Mouse (Mus musculus): ENCODE measurements at regions not wholly inside any gene's neighbourhood (a gene's known extent, or its start where the extent isn't known, plus 50 kb on each side); places are given as distances from the start of the nearest gene placed in this dataset.

- no peak for DNase-seq (ENCODE audit: low spot score in 2 of 2)
Measured at GRCm38 (mm10) chr12:25234636-25235035, 137.7 kb upstream of the Id2 start.

GRCm38 (mm10) chr12:25233027-25233535 is 136.1 kb upstream of the Id2 start:
- DNase-seq (ENCODE audit: low spot score in 2 of 2), result no peak

- no peak for DNase-seq (ENCODE audit: low spot score in 2 of 2)
Measured at GRCm38 (mm10) chr12:25232358-25233026, 135.6 kb upstream of the Id2 start.

GRCm38 (mm10) chr12:25228708-25229107 is 131.8 kb upstream of the Id2 start:
- no peak for DNase-seq (ENCODE audit: low spot score in 2 of 2)

GRCm38 (mm10) chr12:25227736-25228135 is 130.8 kb upstream of the Id2 start:
- no peak for DNase-seq (ENCODE audit: low spot score in 2 of 2)

- no peak for DNase-seq (ENCODE audit: low spot score in 2 of 2)
Measured at GRCm38 (mm10) chr12:25224644-25225043, 127.7 kb upstream of the Id2 start.

- DNase-seq (ENCODE audit: low spot score in 2 of 2), result no peak
Measured at GRCm38 (mm10) chr12:25224201-25224600, 127.3 kb upstream of the Id2 start.

- no peak for DNase-seq (ENCODE audit: low spot score in 2 of 2)
Measured at GRCm38 (mm10) chr12:25223539-25223938, 126.6 kb upstream of the Id2 start.

GRCm38 (mm10) chr12:25220780-25221106 is 123.8 kb upstream of the Id2 start:
- no peak for DNase-seq (ENCODE audit: low spot score in 2 of 2)

GRCm38 (mm10) chr12:25220096-25220779 is 123.3 kb upstream of the Id2 start:
- DNase-seq (ENCODE audit: low spot score in 2 of 2), result no peak

- DNase-seq (ENCODE audit: low spot score in 2 of 2), result no peak
Measured at GRCm38 (mm10) chr12:25219546-25219945, 122.6 kb upstream of the Id2 start.

GRCm38 (mm10) chr12:25216792-25217516 is 120.0 kb upstream of the Id2 start:
- no peak for DNase-seq (ENCODE audit: low spot score in 2 of 2)

- no peak for DNase-seq (ENCODE audit: low spot score in 2 of 2)
Measured at GRCm38 (mm10) chr12:25215266-25215665, 118.3 kb upstream of the Id2 start.

- no peak for DNase-seq (ENCODE audit: low spot score in 2 of 2)
Measured at GRCm38 (mm10) chr12:25213782-25214478, 117.0 kb upstream of the Id2 start.

GRCm38 (mm10) chr12:25211331-25211730 is 114.4 kb upstream of the Id2 start:
- no peak for DNase-seq (ENCODE audit: low spot score in 2 of 2)

GRCm38 (mm10) chr12:25210597-25210996 is 113.7 kb upstream of the Id2 start:
- DNase-seq (ENCODE audit: low spot score in 2 of 2), result no peak

GRCm38 (mm10) chr12:25209333-25209728 is 112.4 kb upstream of the Id2 start:
- no peak for DNase-seq (ENCODE audit: low spot score in 2 of 2)

GRCm38 (mm10) chr12:25208670-25209332 is 111.9 kb upstream of the Id2 start:
- peak; percentile 61 to 62 for DNase-seq (ENCODE audit: low spot score in 2 of 2)

- no peak for DNase-seq (ENCODE audit: low spot score in 2 of 2)
Measured at GRCm38 (mm10) chr12:25203371-25204067, 106.6 kb upstream of the Id2 start.

- DNase-seq (ENCODE audit: low spot score in 2 of 2), result no peak
Measured at GRCm38 (mm10) chr12:25200161-25200560, 103.2 kb upstream of the Id2 start.

- DNase-seq (ENCODE audit: low spot score in 2 of 2), result no peak
Measured at GRCm38 (mm10) chr12:25197757-25198156, 100.8 kb upstream of the Id2 start.
